Mouse (Mus musculus): ENCODE measurements around the gene Gm20388.

The Gm20388 gene

DNA sequence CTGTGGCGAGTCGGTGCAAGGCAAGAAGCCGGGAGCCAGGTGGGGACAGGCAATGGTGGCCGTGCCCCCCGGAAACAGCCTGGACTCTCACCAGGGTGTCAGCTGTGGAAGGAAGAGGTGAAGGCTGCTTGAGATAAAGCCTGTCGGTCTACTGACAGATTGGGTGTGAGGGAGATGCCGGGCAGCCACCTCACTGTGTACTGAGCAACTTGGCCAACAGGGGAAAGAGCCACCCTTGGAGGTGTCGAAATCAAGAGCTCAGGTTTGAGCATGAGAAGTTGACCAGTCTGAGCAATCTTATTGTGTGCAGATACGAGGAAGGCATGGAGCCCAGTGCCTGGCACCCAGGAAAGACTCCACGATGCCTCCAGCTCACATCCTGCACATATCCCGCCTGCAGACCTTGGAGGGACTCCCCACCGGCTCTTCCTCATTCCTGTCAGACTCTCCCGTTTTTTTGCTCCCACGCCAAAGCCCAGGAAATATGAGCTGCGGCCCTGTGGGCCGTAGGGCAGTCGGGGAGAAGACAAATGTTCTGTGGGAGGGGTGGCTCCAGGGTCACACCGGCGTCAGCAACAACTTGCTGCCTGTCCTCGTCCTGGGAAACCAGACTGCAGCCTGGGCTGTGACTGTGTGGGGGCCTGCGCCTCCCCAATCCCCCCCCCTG is 1347.6 kb downstream of the Gm20388 start:
- DNase-seq: peak in 1 of 2 experiments; percentile 40

DNA sequence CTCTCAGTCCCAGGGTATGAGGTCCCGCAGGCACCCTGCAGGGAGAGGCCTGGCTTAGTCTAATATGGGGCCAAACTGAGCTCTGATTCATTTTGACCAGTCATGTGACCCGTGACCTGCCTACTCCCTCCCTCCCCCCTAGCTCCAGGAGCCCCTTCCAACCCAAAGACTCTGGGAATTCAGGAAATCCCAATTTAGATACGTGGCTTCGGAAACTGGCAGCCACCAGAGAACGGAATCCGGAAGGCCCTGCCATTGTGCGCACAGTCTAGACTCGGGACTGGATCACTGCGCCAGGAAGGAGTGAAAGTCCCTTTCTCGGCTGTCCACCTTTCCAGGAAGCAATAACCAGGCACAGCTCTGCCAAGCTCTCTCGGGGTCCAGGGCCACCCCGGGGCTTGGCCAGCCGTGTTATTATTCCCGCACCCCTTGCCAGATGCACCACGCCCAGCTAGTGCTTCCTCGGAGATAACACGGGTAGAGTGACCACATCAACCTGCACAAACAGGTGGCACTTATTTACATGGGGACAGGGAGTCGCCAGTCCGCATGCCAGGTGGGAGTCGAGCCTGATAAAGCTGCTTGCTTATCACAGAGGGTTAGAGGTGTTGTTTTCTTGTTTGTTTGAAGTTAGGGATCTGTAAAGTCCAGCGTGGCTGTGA is 1352.2 kb downstream of the Gm20388 start:
- peak; percentile 65 to 83 for DNase-seq

DNA sequence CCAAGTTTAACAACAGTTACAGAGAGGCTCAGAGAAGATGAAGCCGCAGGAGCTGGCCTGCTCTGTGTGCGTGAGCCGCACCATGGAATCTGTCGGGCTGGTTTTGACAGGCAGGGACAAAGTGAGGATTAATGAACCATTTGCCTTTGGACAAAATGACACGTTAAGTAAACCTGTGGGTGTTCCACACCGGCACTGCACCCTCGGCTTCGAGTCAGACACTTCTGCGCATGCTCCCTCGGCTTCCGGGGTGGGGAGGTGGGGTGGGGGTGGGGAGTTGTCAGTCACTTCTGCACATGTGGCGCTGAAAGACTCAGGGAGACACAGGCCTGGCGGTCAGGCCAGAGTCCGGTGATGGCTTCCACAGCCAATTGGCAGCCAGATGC is 1352.7 kb downstream of the Gm20388 start:
- DNase-seq: peak in 1 of 2 experiments; percentile 30

DNA sequence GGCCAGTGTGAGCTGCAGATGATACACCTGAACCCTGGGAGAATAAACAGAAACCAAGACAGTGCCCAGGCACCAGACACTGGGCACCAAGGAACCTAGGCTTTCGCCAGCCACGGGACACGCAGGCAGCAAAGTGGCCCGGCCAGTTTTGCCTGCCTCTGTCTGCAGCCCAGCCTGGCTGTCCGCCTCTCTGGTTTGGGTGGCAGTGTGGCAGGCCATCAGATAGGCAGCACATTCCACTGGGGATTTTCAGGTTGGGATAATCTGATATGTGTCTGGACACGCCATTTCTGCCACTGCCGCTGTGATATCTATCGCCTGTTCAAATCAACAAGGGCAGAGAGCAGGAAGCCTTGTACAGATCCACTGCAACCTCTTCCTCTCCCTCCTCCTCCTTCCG is 1353.6 kb downstream of the Gm20388 start:
- no peak for DNase-seq

DNA sequence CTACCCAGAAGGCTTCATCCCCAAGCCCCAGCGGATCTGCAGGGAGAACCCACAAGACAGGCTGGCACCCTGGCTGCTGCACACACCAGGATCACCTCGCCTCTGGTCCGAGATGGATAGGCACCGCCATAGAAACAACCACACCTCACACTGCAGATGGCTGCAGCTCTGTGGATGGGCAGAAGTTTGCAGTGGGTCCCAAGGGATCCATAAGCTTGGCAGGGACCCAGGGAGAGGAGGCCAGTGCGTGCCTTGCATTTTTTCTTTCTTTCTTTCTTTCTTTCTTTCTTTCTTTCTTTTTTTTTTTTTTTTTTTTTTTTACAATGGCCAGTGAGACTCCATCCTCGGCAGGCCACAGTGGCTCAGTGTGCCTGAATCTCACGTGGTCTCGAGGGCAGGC is 1360.9 kb downstream of the Gm20388 start:
- no peak for DNase-seq

DNA sequence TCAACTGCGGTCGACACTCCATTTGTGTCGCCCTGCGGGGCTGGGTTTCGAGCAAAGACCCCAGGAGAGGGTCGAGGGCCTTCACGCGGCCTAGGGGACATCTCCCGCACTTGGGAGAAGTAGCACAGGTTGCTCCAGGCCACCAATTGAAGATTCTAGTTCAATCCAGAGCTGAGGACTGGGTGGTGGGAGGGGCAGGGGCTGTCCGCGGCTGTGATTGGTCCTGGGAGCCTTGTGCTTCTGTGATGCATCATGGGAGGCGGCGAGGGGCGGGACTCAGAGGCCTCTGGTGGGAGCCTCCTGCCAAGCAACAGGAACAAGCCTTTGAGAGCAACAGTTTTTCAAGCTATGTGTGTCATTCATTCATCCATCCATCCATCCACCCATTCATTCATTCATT is 1362.6 kb downstream of the Gm20388 start:
- no peak for DNase-seq

DNA sequence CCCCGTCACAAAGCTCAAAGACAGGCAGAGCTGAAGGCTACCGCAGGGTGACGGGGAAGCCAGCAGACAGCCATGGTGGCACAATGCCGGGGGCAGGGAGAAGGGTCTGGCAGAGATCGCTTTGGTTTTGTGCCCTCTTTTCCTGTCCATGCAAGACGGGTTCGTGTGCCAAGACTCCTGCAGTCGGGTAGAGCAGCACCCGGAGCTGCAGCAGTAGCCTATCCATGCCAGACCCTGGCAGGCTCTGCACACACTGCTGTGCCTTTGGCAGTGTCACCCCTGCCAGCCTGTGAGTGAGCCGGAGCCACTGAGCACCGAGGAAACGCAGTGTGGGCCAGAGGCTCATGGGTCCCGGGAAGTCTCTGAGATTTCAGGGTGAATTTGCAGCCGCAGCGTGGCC is 1363.0 kb downstream of the Gm20388 start:
- no peak for DNase-seq

DNA sequence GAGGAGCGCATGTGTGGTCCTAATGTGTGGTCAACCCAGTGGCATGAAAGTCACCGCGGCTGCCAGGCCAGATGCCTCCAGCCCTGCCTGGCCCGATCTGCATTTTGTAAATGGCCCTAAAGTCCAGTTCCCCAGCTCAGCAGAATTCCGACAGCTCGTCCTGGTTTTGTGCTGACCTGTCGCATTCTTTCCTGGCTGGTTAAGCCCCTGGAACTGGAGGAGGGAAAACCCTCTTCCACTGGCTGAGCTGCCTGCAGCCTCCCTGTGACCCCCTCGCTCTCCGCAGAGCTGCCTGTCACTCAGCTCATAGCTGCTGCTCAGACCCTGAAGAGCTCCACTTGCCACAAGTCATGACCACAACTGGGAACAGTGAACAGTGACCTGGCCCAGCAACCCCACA is 1369.8 kb downstream of the Gm20388 start:
- DNase-seq: peak in 1 of 2 experiments; percentile 43

DNA sequence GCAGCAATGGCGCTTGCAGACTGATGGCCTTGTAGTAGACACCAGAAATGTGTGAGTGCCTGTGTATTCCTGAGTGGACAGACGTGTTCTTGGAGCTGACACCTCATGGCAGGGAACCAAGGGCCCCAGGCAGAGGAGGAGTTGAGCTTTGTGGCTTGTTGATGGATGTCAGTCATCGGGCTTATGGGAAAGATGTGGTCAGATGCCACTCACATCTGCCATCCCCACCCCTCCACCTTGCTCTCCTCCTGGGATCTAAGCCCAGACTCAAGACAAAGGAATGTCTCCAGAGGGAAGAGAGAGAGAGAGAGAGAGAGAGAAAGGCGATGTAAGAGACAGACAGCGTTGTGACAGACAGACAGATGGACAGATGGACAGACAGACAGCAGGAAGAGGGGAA is 1378.7 kb downstream of the Gm20388 start:
- no peak for DNase-seq

DNA sequence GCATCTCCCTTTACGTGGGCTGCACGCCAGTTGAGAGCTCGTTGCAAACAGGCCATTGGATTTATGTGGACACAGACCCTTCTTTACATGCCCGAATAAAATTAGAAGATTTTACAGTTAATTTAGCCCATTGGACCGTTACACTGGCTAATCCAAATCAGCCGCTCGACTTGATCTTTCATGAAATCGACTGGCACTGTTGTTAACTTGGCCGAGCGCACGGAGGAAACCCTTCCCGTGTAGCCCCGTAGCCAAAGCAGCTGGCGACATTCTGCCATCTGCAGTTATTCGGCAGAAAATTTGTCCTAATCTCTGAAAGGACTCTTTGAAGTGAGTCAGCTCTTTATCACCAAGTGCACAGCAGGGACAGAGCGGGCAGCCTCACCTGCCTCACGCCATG is 1379.9 kb downstream of the Gm20388 start:
- DNase-seq: no peak

DNA sequence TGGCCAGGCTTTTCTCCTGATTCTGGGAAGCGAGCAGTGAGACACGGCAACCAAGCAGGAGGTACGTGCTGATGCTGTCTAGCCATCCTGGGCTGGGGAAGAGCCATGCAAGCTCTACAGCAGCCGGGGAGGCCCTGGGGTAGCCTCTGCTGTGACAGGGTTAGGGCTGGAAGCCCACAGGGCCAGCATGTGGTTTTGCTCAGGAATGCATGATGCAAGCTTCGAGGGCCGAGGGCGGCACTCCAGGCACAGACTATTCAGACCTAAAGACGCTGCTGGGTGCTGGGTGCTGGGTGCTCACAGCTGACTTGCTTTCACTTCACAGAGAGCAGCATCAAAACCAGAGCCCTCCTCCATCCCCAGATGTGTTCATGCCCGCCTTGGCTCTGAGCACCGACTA is 1382.8 kb downstream of the Gm20388 start:
- DNase-seq: no peak

DNA sequence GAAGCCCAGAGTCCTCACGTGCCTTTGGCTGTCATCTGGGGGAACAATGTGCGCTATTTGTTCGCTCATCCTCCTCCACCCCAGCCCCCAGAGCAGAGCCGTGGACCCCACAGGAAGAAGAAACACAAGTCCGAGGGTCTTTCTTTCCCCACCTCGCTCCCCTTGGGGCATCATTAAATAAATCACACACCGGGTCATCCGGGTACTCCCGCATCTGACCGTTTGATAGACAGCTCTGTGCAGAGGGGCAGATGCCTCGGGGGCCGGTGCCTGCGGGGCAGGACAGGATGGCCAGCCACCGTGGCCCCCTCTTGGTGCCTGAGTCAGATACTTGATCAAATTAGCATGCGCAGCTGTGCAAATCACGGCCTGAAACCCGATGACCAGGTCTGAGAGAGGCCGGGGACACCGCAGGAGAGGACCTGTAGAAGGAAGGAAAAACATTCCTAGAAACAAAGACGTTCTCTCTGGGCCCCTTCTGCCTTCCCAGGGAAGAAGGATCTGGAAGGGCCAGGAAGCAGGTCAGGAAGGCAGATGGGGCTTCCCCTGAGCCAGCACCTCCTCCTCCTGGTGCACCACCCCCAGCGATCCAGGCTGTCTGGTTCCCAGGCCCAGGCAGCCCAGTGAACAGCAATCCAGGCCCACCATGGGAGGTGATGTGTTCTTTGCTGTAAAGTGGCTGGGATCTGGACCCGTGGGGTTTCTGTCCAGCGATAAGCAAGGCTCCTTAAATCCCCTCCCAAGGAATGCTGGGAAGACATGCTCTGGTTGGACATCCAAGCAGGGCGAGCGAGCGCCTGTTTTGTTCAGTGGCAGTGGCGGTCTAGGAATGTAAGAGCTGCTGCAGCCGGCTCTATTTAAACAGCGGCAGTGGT is 1383.8 kb downstream of the Gm20388 start:
- no peak for DNase-seq

DNA sequence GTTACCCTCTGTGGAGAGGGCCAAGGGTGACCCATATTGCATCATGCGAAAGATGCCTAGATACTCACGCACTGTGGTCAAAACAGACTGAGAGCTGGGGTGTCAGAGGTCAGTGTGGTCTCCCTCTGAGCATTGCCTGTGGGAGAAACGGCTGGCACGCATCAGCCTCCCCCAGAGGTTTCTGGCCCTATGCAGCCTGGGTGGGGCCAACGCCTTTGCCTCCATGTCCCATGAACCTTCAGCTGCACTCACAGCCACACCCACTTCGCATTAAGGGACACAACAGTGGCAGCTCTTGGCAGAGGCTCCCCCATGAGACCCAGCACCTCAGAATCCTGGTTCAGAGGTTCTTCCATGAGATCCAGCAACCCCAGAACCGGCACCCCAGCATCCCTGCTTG is 1385.4 kb downstream of the Gm20388 start:
- peak in 1 of 2 experiments; percentile 56 for DNase-seq

DNA sequence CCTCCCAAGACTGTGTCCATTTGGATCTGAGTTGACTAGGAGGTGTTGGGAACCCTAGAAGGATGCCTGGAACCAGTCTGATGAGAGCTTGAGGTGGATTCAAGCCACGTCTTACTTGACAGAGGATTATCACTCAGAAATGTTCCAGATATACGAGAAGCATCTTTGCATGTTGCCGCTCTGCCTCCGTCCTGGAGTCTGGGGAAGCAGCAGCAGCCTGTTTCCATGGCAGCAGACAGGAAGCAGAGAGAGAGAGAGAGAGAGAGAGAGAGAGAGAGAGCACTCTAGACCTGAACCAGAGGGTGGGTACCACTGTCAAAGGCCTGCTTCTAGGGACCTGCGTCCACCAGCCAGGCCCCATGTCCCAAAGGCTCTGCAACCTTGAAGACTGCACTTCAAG is 1386.0 kb downstream of the Gm20388 start:
- no peak for DNase-seq

DNA sequence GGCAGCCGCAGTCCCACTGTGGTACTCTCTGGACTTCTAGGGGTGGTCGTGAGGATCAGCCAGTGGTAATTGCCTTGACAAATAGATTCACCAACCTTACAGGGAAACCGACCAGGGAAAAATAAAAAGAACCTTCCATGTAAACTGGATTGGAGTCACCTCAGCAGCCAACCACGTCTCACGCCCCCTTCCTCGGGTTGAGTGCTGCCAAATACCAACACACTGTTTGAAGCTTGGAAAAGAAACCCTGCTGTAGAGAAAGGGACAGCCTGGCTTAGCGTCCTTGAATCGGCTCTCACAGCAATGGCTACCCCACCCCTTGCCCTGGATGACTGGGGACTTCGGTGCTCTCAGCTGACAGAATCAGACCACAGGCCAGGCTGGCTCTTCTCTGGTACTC is 1386.7 kb downstream of the Gm20388 start:
- DNase-seq: no peak

DNA sequence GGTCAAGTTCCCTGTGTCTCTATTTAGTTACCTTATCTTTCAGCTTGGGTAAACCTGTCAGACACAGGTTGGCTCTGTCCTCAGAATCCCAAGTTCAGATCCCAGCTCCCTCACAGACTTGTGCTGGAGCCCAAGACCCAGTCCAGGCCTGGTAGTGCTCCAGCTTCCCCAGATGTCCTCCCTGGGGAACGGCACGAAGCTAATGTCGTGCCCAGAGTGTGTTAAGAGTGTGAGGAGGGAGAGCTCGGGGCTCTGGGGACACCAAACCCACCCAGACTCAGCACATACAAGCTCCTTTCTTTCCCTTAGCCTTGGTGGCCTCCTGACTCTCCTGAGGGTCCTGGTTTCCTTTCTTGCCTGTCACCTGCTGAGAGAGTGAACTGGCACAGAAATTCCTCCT is 1389.4 kb downstream of the Gm20388 start:
- no peak for DNase-seq

DNA sequence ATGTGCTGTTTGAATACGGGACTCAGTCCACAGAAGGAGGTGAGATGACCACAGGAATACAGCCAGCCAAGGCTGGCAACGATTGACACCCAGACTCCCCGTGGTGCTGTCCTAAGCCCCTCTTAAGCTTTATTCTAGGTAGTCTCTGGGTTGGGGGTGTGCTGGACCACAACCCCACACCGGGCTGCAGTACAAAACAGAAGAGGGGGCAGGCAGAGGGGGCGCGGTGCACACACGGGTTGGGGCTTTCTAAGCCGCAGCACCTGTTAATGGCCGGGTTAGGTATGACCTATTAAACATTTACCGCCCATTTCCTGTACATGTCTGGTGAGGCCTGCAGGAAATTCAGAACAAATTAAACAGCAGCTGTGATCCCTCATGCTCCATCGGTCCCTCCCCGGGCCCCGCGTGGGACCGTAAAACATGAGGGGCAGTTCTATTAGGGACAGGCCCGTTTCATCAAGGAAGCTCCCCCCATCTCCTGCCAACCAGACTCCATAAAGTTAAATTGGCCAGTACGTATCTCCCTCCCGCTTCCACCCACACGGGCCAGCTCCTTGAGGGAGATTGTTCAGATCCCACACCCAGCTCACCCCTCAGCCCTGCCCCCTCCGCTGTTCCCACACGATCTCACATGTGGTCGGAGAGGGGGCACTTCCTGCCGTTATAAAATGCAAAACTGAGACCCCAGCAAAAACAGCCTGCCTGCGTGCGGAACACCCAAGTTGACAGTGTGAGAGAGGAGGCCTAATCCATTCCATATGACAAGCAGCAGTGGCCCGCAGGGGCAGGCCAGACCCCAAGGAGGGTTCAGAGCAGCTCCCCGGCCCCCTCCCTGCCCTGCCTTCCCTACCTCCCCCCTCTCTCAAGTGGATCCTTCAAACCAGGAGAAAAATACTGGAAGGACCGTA is 1390.1 kb downstream of the Gm20388 start:
- DNase-seq: peak; percentile 26 to 57

DNA sequence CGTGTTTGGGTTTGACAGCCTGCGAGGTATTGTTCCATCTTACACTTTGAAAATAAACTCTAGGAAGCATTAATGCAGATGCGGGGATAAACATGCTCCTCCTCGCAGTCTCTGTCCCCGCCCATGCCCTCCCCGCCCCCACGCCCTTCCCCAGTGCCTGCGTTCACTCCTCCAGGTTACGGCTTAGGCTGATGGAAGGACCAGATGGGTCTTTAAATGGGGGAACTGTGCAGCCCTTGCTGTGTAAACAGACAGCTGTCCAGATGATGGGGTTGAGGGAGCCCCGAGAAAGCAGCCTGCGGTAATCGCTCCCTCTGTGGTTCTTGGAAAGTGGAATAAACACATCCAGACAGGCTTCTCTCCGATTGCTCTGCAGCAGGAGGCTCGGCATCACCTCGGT is 1390.8 kb downstream of the Gm20388 start:
- no peak for DNase-seq

DNA sequence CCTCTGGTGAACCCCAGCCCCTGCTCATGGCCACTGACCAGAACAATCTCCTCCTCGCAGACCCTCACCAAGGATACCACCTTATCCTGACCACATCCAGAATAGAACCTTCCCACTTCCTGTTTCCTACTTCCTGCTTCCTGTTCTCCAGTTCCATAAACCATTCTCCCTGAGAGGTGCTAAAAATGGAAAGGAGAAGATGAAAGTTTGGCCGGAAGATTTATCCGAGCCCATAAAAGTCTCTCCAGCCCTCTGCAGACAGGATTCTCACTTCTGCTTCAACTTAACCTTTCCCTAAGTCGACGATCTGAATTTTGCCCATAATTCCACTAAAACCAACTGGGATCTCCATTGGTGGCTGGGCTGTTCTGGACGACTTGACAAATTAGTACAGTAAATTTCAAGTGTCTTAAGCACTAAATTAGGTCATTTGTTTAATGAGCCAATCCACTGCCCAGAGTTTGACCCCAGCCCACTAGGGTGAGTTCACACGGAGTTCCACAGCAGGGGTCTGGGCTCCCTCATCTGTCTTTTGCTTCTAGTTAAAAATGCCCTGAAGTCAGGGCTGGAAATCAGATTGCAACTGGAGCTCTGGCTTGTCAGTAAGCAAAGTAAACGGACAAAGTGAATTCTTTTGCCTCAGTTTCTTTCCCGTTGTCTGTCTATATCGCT is 1391.5 kb downstream of the Gm20388 start:
- no peak for DNase-seq

DNA sequence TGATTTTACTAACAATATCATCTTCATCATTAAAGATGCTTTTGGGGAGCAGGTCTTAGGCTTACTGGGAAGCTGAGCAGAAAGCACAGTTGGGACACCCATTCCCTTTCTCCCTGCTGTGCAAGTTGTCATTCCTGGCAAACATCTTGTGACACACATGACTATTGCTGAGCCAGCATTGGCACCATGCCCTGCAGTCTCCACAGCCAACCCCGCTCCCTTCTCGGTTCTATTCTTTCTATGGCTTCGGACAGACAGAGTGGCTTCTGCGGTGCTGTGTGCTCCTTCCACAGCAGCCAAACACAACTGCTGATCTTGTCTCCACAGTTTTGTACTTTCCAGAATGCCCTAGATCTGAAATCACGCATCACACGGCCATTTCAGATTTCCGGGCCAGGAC is 1397.1 kb downstream of the Gm20388 start:
- peak; percentile 46 to 75 for DNase-seq

DNA sequence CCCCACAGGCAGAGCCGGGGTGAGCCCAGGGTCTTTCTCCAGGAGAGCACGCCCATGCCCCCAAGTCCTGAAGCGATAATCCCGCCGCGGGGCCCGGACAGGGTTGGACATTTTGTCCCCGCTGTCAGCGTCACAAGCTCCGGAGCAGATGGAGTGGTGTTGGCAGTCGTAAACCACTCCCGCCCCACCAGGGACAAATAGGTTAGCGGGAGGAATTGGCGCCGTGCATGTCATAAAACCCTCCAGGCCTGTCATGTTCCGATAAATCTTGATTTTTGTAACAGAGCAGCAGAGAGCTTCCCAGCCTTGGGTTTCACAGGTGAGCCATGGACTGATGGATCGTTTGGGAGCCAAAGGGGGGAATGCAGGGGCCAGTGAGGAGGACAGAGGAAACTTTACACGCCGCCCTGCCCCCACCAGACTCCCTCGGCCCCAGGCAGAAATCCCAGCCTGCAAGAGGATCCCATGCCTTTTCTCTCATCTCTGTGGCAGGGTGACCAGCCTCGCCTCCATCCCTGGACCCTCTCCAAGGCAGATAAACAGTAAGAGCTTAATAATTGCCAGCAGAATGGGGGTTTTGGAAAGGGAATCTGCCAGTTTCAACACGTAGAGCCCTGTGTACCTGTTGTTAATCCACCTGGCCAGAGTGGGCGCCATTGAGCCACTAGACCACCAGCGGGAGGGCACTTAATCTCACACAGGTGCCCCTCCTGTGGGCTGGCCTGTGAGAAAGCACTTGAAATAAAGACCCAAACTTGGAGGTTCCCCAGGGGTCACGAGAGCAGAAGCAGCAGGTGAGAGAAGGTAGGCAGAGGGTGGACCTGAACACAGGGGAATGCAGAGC is 1400.6 kb downstream of the Gm20388 start:
- DNase-seq: no peak
